Mouse (Mus musculus) liver, adult 2 months (tissue): Measurements from ENCODE around the gene Phactr2. TPM values are rescaled to one million over a fixed set of nuclear protein-coding genes. Genes with fewer than 3 reads are reported as not detected.

ENCODE experiments used
- DNase-seq: peaks from one replicate; pipeline ENCODE4 v3.0.0-alpha.2; 2011; ENCODE audit warnings: low read depth, low spot score; ENCODE audit errors: extremely low read depth
- H3K27ac ChIP-seq: fragments of 200-500 bp; replicated peaks from 2 replicates; pipeline ENCODE4 v1.5.1; 2012; ENCODE audit warnings: low read depth, mild to moderate bottlenecking, control low read depth, inconsistent platforms, low read length; ENCODE audit not compliant: insufficient read depth
- H3K27me3 ChIP-seq: fragments of 200-500 bp; 2 replicates; pipeline ENCODE4 v1.6.1; 2012; ENCODE audit warnings: mild to moderate bottlenecking, moderate library complexity, low read length, inconsistent platforms; ENCODE audit not compliant: control insufficient read depth, insufficient read depth
- H3K36me3 ChIP-seq: fragments of 200-500 bp; 2 replicates; pipeline ENCODE4 v1.6.1; 2012; ENCODE audit warnings: low read length, inconsistent platforms; ENCODE audit not compliant: control insufficient read depth, insufficient read depth
- H3K4me1 ChIP-seq: fragments of 200-500 bp; 2 replicates; pipeline ENCODE4 v1.6.1; 2011; ENCODE audit warnings: low read length; ENCODE audit not compliant: control insufficient read depth, insufficient read depth
- H3K4me3 ChIP-seq: fragments of 200-500 bp; 2 replicates; pipeline ENCODE4 v1.5.1; 2011; ENCODE audit warnings: low read depth, mild to moderate bottlenecking, control low read depth, low read length, moderate library complexity; ENCODE audit not compliant: insufficient read depth
- H3K79me2 ChIP-seq: fragments of 200-500 bp; 2 replicates; pipeline ENCODE4 v1.6.1; 2012; ENCODE audit warnings: inconsistent platforms, mild to moderate bottlenecking, low read length, moderate library complexity; ENCODE audit not compliant: control insufficient read depth, insufficient read depth
- H3K9ac ChIP-seq: fragments of 200-500 bp; 2 replicates; pipeline ENCODE4 v1.6.1; 2012; ENCODE audit warnings: low read depth, mild to moderate bottlenecking, control low read depth, inconsistent platforms, low read length
- CTCF ChIP-seq: fragments of 200-500 bp; IDR thresholded peaks from 2 replicates; pipeline ENCODE4 v1.5.1; 2011; ENCODE audit warnings: low read depth, low read length, control low read depth
- POLR2A ChIP-seq: fragments of 200-500 bp; IDR thresholded peaks from 2 replicates; pipeline ENCODE4 v1.6.1; 2011; ENCODE audit warnings: low read length, control low read depth; ENCODE audit not compliant: insufficient read depth; ENCODE audit errors: extremely low read depth
- WGBS: fragments of 180-500 bp; shearing (Covaris S2); methylation state at CpG from one replicate; pipeline ENCODE4 v1.1.7; 2018; 5-methylcytosine and 5-hydroxymethylcytosine counted together
- polyA plus RNA-seq: library from polyadenylated mRNA; depleted of rRNA; stranded (reverse); fragments of >200 nt; gene quantifications from 2 replicates; pipeline ENCODE4 v1.2.3, GENCODE M21; 2012
- total RNA-seq: library from RNA; depleted of rRNA; stranded (reverse); fragments of >200 nt; gene quantifications from 2 replicates; pipeline ENCODE4 v1.2.3, GENCODE M21; 2014

Gene Phactr2
- total and polyA plus RNA-seq, 2 experiments = 1.2 to 3.9 TPM

DNA sequence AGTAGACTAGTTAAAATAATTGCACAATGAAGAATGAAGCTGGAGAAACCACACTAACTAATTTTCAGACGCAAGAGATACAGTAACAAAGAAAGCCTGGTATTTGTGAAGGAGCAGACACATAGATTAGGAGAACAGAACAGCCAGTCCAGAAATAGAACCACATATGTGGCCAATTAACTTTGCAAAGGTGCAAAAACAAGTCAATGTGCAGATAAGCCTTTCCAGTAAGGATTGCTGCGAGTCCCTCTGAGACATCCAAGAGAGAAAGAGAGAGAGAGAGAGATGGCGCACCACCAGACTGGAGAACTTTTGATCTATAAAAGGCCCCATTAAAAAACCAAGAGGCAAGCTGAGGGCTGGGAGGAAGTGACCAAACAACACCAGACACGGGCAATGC lies 190.8 kb downstream of the Phactr2 start:
- Histone ChIP-seq H3K36me3 (no peaks in the 10 kb centered on the region), H3K9ac (no peak overlapping the region), H3K27ac (no peak overlapping the region), H3K79me2 (no peaks in the 10 kb centered on the region), H3K27me3 (no peaks in the 10 kb centered on the region), H3K4me3 (no peak overlapping the region), H3K4me1 (no peaks in the 10 kb centered on the region)
- no peak for DNase-seq
- TF ChIP-seq POLR2A (no peak), CTCF (no peak)
- WGBS = 87% methylated on average over 4 of the region's 4 CpGs

GRCm38 (mm10) chr10:13280298-13280853 lies 193.8 kb downstream of the Phactr2 start:
- TF ChIP-seq CTCF (no peak), POLR2A (no peak)
- Histone ChIP-seq H3K4me1 (no peaks in the 10 kb centered on the region), H3K4me3 (no peak overlapping the region), H3K27ac (no peak overlapping the region), H3K79me2 (no peaks in the 10 kb centered on the region), H3K36me3 (no peaks in the 10 kb centered on the region), H3K9ac (no peak overlapping the region), H3K27me3 (no peaks in the 10 kb centered on the region)
- 84% methylated on average over 6 of the region's 6 CpGs for WGBS
- DNase-seq = no peak

- Histone ChIP-seq H3K27ac (no peak overlapping the region), H3K9ac (no peak overlapping the region), H3K4me3 (no peak overlapping the region), H3K4me1 (no peaks in the 10 kb centered on the region), H3K79me2 (no peaks in the 10 kb centered on the region), H3K36me3 (no peaks in the 10 kb centered on the region), H3K27me3 (no peaks in the 10 kb centered on the region)
- WGBS = 89% methylated on average over 5 of the region's 5 CpGs
- DNase-seq = no peak
- TF ChIP-seq POLR2A (no peak), CTCF (no peak)
Observed at GRCm38 (mm10) chr10:13276298-13276697, 197.9 kb downstream of the Phactr2 start.

GRCm38 (mm10) chr10:13275152-13275551 lies 199.1 kb downstream of the Phactr2 start:
- H3K79me2 ChIP-seq = no peaks in the 10 kb centered on the region

DNA sequence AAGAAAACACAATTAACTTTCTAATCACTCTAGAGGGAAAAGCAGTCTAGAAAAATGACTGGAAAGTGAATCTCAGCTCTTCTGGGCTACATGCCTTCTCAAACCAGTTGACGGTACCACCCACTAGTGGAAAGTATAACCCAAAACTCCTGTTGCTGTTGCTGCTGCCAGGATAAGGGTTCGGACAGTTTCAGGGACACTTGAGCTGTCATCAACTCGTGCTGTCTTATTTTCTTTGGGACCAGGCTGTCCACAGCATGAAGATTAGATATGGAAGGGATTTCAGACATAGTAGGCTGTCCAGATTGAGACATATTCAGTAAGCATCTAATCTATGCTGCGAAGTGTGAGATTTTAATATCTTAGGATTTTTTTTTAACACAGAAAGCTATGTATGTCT lies 199.5 kb downstream of the Phactr2 start:
- Histone ChIP-seq H3K4me1 (peaks cover 2% of the 10 kb centered on the region; the same call in 1 of the 2 replicates), H3K27me3 (no peaks in the 10 kb centered on the region), H3K4me3 (no peak overlapping the region), H3K9ac (no peak overlapping the region), H3K79me2 (no peaks in the 10 kb centered on the region), H3K27ac (no peak overlapping the region), H3K36me3 (no peaks in the 10 kb centered on the region)
- TF ChIP-seq POLR2A (no peak), CTCF (no peak)
- DNase-seq = no peak
- WGBS = 90% methylated on average over 4 of the region's 4 CpGs

More at GRCm38 (mm10) chr10:13275152-13275551, 199.1 kb downstream of the Phactr2 start:
- Histone ChIP-seq H3K9ac (no peak overlapping the region), H3K4me1 (peaks cover 2% of the 10 kb centered on the region; the same call in 1 of the 2 replicates), H3K36me3 (no peaks in the 10 kb centered on the region), H3K27me3 (no peaks in the 10 kb centered on the region), H3K27ac (no peak overlapping the region), H3K4me3 (no peak overlapping the region)
- 83% methylated on average over 6 of the region's 6 CpGs for WGBS
- TF ChIP-seq POLR2A = no peak
- no peak for TF ChIP-seq CTCF
- no peak for DNase-seq

DNA sequence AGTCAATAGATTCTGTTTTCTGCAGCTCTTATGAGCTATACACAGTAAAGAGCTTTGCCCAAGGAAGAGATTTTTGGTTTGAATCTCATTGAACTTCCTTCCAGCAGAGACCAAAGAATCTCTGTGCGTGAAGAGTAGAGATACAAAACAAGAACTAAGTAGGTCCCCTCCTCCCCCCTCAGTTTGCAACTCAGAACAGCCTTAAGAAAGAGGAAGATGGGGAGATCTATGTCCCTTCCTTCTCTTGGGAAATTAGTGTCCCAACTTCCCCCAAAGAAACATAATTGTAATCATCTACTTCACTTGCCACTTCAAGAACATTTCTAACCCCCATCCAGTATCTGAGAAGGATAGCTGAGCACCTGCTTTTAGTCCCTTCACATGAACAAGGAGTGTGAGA lies 200.5 kb downstream of the Phactr2 start:
- Histone ChIP-seq H3K27ac (no peak overlapping the region), H3K27me3 (no peaks in the 10 kb centered on the region), H3K9ac (no peak overlapping the region), H3K36me3 (no peaks in the 10 kb centered on the region), H3K79me2 (no peaks in the 10 kb centered on the region), H3K4me3 (no peak overlapping the region), H3K4me1 (peaks cover 2% of the 10 kb centered on the region; the same call in 1 of the 2 replicates)
- DNase-seq = peak; percentile 41
- no peak for TF ChIP-seq POLR2A
- TF ChIP-seq CTCF = no peak
- 69% methylated on average over 1 of the region's 1 CpGs for WGBS
